Mouse (Mus musculus): ENCODE measurements at regions not wholly inside any gene's neighbourhood (a gene's known extent, or its start where the extent isn't known, plus 50 kb on each side); places are given as distances from the start of the nearest gene placed in this dataset.

GRCm38 (mm10) chr2:46244697-46245096, 1127.5 kb upstream of the Zeb2 start:
- TF ChIP-seq CTCF (IDR thresholded peaks at IDR 0.05; ENCODE audit: low read depth), result no peak
- H3K9me3 ChIP-seq (ENCODE audit: low read length), result no peaks in the 10 kb centered on the region
- no peak for ATAC-seq
- H3K9ac ChIP-seq, result no peak overlapping the region
- no peak overlapping the region for H3K4me3 ChIP-seq (ENCODE audit: low read depth, low read length)
- H3K27ac ChIP-seq (ENCODE audit: low read depth, low read length), result no peak overlapping the region
- H3K4me2 ChIP-seq (ENCODE audit: low read depth), result no peak overlapping the region
- no peaks in the 10 kb centered on the region for H3K4me1 ChIP-seq (ENCODE audit: insufficient read depth)
- 82% methylated on average over 3 of the region's 3 CpGs for WGBS
- H3K27me3 ChIP-seq (ENCODE audit: insufficient read depth, low read length), result no peaks in the 10 kb centered on the region
- H3K36me3 ChIP-seq (ENCODE audit: insufficient read depth), result no peaks in the 10 kb centered on the region
- no peak for DNase-seq

GRCm38 (mm10) chr2:46242806-46243205, 1125.6 kb upstream of the Zeb2 start:
- no peak overlapping the region for H3K4me2 ChIP-seq (ENCODE audit: low read depth)
- H3K4me1 ChIP-seq (ENCODE audit: insufficient read depth), result no peaks in the 10 kb centered on the region
- no peaks in the 10 kb centered on the region for H3K27me3 ChIP-seq (ENCODE audit: insufficient read depth, low read length)
- H3K9me3 ChIP-seq (ENCODE audit: low read length), result no peaks in the 10 kb centered on the region
- H3K9ac ChIP-seq, result no peak overlapping the region
- H3K4me3 ChIP-seq (ENCODE audit: low read depth, low read length), result no peak overlapping the region
- no peak overlapping the region for H3K27ac ChIP-seq (ENCODE audit: low read depth, low read length)
- H3K36me3 ChIP-seq (ENCODE audit: insufficient read depth), result no peaks in the 10 kb centered on the region
- peak; percentile 71 for DNase-seq
- ATAC-seq, result peak; percentile 88
- TF ChIP-seq CTCF (IDR thresholded peaks at IDR 0.05; ENCODE audit: low read depth), result no peak

GRCm38 (mm10) chr2:46239874-46240273, 1122.7 kb upstream of the Zeb2 start:
- no peaks in the 10 kb centered on the region for H3K36me3 ChIP-seq (ENCODE audit: insufficient read depth)
- H3K27me3 ChIP-seq (ENCODE audit: insufficient read depth, low read length), result no peaks in the 10 kb centered on the region
- no peaks in the 10 kb centered on the region for H3K9me3 ChIP-seq (ENCODE audit: low read length)
- no peak overlapping the region for H3K4me3 ChIP-seq (ENCODE audit: low read depth, low read length)
- H3K27ac ChIP-seq (ENCODE audit: low read depth, low read length), result no peak overlapping the region
- 58% methylated on average over 4 of the region's 4 CpGs for WGBS
- no peaks in the 10 kb centered on the region for H3K4me1 ChIP-seq (ENCODE audit: insufficient read depth)
- ATAC-seq (no peak), DNase-seq (no peak)
- TF ChIP-seq CTCF (IDR thresholded peaks at IDR 0.05; ENCODE audit: low read depth), result no peak
- no peak overlapping the region for H3K4me2 ChIP-seq (ENCODE audit: low read depth)
- no peak overlapping the region for H3K9ac ChIP-seq

- no peak for TF ChIP-seq CTCF (IDR thresholded peaks at IDR 0.05; ENCODE audit: low read depth)
- Histone ChIP-seq H3K4me2 (ENCODE audit: low read depth) (no peak overlapping the region), H3K9ac (no peak overlapping the region), H3K4me3 (ENCODE audit: low read depth, low read length) (no peak overlapping the region), H3K4me1 (ENCODE audit: insufficient read depth) (no peaks in the 10 kb centered on the region), H3K27ac (ENCODE audit: low read depth, low read length) (no peak overlapping the region), H3K9me3 (ENCODE audit: low read length) (no peaks in the 10 kb centered on the region), H3K27me3 (ENCODE audit: insufficient read depth, low read length) (no peaks in the 10 kb centered on the region), H3K36me3 (ENCODE audit: insufficient read depth) (no peaks in the 10 kb centered on the region)
- 81% methylated on average over 2 of the region's 2 CpGs for WGBS
- no peak for DNase-seq
- ATAC-seq, result no peak
Measured at GRCm38 (mm10) chr2:46230791-46231450, 1113.7 kb upstream of the Zeb2 start.

- no peaks in the 10 kb centered on the region for H3K36me3 ChIP-seq (ENCODE audit: insufficient read depth)
- H3K27me3 ChIP-seq (ENCODE audit: insufficient read depth, low read length), result no peaks in the 10 kb centered on the region
- H3K4me2 ChIP-seq (ENCODE audit: low read depth), result no peak overlapping the region
- no peaks in the 10 kb centered on the region for H3K4me1 ChIP-seq (ENCODE audit: insufficient read depth)
- no peak overlapping the region for H3K4me3 ChIP-seq (ENCODE audit: low read depth, low read length)
- no peak for DNase-seq
- H3K9me3 ChIP-seq (ENCODE audit: low read length), result no peaks in the 10 kb centered on the region
- 95% methylated on average over 7 of the region's 7 CpGs for WGBS
- no peak for TF ChIP-seq CTCF (IDR thresholded peaks at IDR 0.05; ENCODE audit: low read depth)
- H3K9ac ChIP-seq, result no peak overlapping the region
- H3K27ac ChIP-seq (ENCODE audit: low read depth, low read length), result no peak overlapping the region
- no peak for ATAC-seq
Measured at GRCm38 (mm10) chr2:46218336-46218957, 1101.3 kb upstream of the Zeb2 start.

- H3K4me1 ChIP-seq (ENCODE audit: insufficient read depth), result no peaks in the 10 kb centered on the region
- ATAC-seq, result no peak
- no peaks in the 10 kb centered on the region for H3K27me3 ChIP-seq (ENCODE audit: insufficient read depth, low read length)
- DNase-seq, result no peak
- 59% methylated on average over 1 of the region's 1 CpGs for WGBS
- no peak overlapping the region for H3K27ac ChIP-seq (ENCODE audit: low read depth, low read length)
- no peak overlapping the region for H3K4me2 ChIP-seq (ENCODE audit: low read depth)
- no peaks in the 10 kb centered on the region for H3K36me3 ChIP-seq (ENCODE audit: insufficient read depth)
- TF ChIP-seq CTCF (IDR thresholded peaks at IDR 0.05; ENCODE audit: low read depth), result no peak
- H3K4me3 ChIP-seq (ENCODE audit: low read depth, low read length), result no peak overlapping the region
- no peak overlapping the region for H3K9ac ChIP-seq
- H3K9me3 ChIP-seq (ENCODE audit: low read length), result no peaks in the 10 kb centered on the region
Measured at GRCm38 (mm10) chr2:46199341-46199740, 1082.1 kb upstream of the Zeb2 start.

GRCm38 (mm10) chr2:46187265-46187888, 1070.2 kb upstream of the Zeb2 start:
- TF ChIP-seq CTCF (IDR thresholded peaks at IDR 0.05; ENCODE audit: low read depth), result no peak
- no peaks in the 10 kb centered on the region for H3K4me1 ChIP-seq (ENCODE audit: insufficient read depth)
- no peak overlapping the region for H3K4me2 ChIP-seq (ENCODE audit: low read depth)
- H3K27ac ChIP-seq (ENCODE audit: low read depth, low read length), result no peak overlapping the region
- no peak overlapping the region for H3K9ac ChIP-seq
- no peaks in the 10 kb centered on the region for H3K27me3 ChIP-seq (ENCODE audit: insufficient read depth, low read length)
- H3K36me3 ChIP-seq (ENCODE audit: insufficient read depth), result no peaks in the 10 kb centered on the region
- H3K9me3 ChIP-seq (ENCODE audit: low read length), result no peaks in the 10 kb centered on the region
- H3K4me3 ChIP-seq (ENCODE audit: low read depth, low read length), result no peak overlapping the region
- no peak for ATAC-seq
- DNase-seq, result no peak

Data from forebrain, postnatal 0 days (tissue).